Mouse (Mus musculus): Measurements from ENCODE around the gene Macrod1. TPM values are rescaled to one million over a fixed set of nuclear protein-coding genes. Genes with fewer than 3 reads are reported as not detected.
A peak's percentile ranks its signal among the peaks of the same experiment; 100 is the strongest.

Gene Macrod1
- polyA plus RNA-seq, 1 experiment from 2014 or later: 6.9 TPM

DNA sequence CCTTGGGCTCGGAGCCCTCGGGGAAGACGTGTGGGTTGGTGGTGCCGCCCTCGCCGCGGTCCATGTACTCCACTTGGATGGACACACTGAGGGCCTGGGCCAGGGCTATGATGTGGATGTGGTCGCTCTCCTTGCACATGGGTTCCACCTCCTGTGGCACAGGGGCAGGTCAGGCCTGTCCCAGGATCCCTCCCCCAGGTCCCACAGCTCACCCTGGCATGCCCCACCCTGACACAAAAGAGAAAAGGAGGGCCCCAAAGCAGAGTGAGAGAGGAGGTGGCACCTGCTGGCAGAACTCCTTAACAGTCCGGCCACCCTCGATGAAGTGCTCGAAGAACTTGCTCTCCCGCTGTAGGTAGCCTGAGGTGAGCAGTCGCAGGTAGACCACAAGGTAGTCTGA is 142.5 kb downstream of the Macrod1 start:
- 95% methylated on average over 13 of the region's 13 CpGs for WGBS
- no peak for ATAC-seq (ENCODE audit: low FRiP score)
- Histone ChIP-seq H3K27ac (no peak overlapping the region), H3K27me3 (ENCODE audit: control insufficient read depth, insufficient read depth, low read length) (no peaks in the 10 kb centered on the region), H3K4me1 (replicated peaks; ENCODE audit: control insufficient read depth, insufficient read depth, low read length) (0 out of 2 replicates have a peak, but pooled peaks cover 2% of the 10 kb centered on the region), H3K4me3 (replicated peaks; ENCODE audit: low read length) (no peak overlapping the region), H3K9me3 (ENCODE audit: control insufficient read depth, low read length) (no peaks in the 10 kb centered on the region), H3K9ac (no peak overlapping the region), H3K4me2 (replicated peaks) (no peak overlapping the region), H3K36me3 (replicated peaks; ENCODE audit: control insufficient read depth, insufficient read depth) (peaks cover 69% of the 10 kb centered on the region)
- no peak for DNase-seq (ENCODE audit: low spot score)

DNA sequence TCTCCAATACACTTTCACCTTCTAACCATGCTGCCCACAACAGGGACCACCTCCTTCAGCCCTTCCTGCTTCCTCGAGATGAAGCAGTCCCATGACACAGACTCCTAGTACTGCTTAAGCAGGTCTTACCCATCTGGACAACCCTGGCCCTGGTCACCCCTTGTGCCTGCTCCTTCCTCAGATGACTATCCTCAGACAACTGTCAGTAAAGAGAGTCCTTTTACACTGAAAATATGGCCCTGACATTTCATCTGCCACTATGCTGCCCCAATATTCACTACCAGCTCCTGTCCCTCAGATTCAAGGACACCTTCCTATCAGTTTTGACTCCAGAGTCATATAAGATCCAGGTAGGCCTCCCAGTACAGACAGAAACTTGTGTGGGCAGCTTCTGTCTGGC is 143.8 kb downstream of the Macrod1 start:
- H3K4me3 ChIP-seq (replicated peaks; ENCODE audit: low read length): no peak overlapping the region
- no peak overlapping the region for H3K9ac ChIP-seq
- WGBS: 68% methylated on average over 1 of the region's 1 CpGs
- H3K27me3 ChIP-seq (ENCODE audit: control insufficient read depth, insufficient read depth, low read length): no peaks in the 10 kb centered on the region
- no peak overlapping the region for H3K4me2 ChIP-seq (replicated peaks)
- no peak overlapping the region for H3K27ac ChIP-seq
- ATAC-seq (ENCODE audit: low FRiP score): no peak
- no peak for DNase-seq (ENCODE audit: low spot score)
- H3K9me3 ChIP-seq (ENCODE audit: control insufficient read depth, low read length): no peaks in the 10 kb centered on the region
- H3K36me3 ChIP-seq (replicated peaks; ENCODE audit: control insufficient read depth, insufficient read depth): peaks cover 72% of the 10 kb centered on the region
- H3K4me1 ChIP-seq (replicated peaks; ENCODE audit: control insufficient read depth, insufficient read depth, low read length): peaks cover 15% of the 10 kb centered on the region

DNA sequence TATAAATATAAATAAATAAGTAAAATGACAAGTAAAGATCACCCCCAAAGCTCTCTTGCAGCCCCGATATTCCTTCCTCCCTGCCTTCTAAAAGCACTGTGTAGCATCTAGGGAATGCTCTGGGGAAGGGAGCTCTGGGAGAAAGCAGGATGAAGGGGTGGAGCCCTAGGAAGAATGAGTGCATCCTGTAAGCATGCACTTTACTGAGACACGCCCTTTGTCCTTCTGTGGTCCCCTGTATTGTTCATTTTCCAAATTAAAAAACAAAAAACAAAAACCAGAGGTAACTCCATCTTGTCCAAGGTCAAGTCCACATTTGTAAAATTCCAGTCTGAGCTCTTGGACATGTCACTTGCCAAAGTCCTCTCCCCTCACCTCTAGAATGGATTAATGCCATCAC is 148.3 kb downstream of the Macrod1 start:
- H3K4me1 ChIP-seq (replicated peaks; ENCODE audit: control insufficient read depth, insufficient read depth, low read length): peaks cover 16% of the 10 kb centered on the region
- H3K4me2 ChIP-seq (replicated peaks): peak overlapping the region; percentile 92
- H3K27ac ChIP-seq: 0 out of 2 replicates have a peak overlapping the region, but pooled peaks have one; percentile 98
- H3K9ac ChIP-seq: peak overlapping the region; percentile 88
- H3K9me3 ChIP-seq (ENCODE audit: control insufficient read depth, low read length): no peaks in the 10 kb centered on the region
- DNase-seq (ENCODE audit: low spot score) (no peak), ATAC-seq (ENCODE audit: low FRiP score) (no peak)
- WGBS: 81% methylated on average over 2 of the region's 2 CpGs
- H3K4me3 ChIP-seq (replicated peaks; ENCODE audit: low read length): peak overlapping the region; percentile 84
- no peaks in the 10 kb centered on the region for H3K27me3 ChIP-seq (ENCODE audit: control insufficient read depth, insufficient read depth, low read length)
- peaks cover 42% of the 10 kb centered on the region for H3K36me3 ChIP-seq (replicated peaks; ENCODE audit: control insufficient read depth, insufficient read depth)

DNA sequence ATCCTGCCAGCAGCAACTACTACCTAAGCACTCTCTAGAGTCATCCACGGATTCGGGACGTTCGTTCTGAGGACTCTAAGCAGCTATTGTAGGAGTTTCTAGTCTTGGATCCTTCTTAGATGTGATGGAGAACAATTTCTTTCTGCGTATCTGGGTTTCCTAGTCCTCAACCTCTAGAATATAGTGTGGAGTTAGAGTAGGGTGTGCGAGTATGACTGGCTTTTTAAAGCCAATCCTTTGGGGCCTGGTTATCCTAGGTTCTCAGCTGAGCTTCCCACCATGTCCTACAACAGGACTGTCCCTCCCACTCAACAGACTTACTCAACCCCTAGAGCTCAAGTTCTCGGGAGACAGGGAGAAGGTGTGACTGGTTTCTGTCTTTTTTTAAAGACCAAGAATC is 148.7 kb downstream of the Macrod1 start:
- DNase-seq (ENCODE audit: low spot score) (no peak), ATAC-seq (ENCODE audit: low FRiP score) (no peak)
- H3K4me1 ChIP-seq (replicated peaks; ENCODE audit: control insufficient read depth, insufficient read depth, low read length): peaks cover 16% of the 10 kb centered on the region
- H3K4me3 ChIP-seq (replicated peaks; ENCODE audit: low read length): peak overlapping the region; percentile 84
- H3K9ac ChIP-seq: peak overlapping the region; percentile 88
- H3K36me3 ChIP-seq (replicated peaks; ENCODE audit: control insufficient read depth, insufficient read depth): peaks cover 38% of the 10 kb centered on the region
- H3K9me3 ChIP-seq (ENCODE audit: control insufficient read depth, low read length): no peaks in the 10 kb centered on the region
- peak overlapping the region; percentile 98 for H3K27ac ChIP-seq
- peak overlapping the region; percentile 92 for H3K4me2 ChIP-seq (replicated peaks)
- WGBS: 39% methylated on average over 7 of the region's 7 CpGs
- no peaks in the 10 kb centered on the region for H3K27me3 ChIP-seq (ENCODE audit: control insufficient read depth, insufficient read depth, low read length)

DNA sequence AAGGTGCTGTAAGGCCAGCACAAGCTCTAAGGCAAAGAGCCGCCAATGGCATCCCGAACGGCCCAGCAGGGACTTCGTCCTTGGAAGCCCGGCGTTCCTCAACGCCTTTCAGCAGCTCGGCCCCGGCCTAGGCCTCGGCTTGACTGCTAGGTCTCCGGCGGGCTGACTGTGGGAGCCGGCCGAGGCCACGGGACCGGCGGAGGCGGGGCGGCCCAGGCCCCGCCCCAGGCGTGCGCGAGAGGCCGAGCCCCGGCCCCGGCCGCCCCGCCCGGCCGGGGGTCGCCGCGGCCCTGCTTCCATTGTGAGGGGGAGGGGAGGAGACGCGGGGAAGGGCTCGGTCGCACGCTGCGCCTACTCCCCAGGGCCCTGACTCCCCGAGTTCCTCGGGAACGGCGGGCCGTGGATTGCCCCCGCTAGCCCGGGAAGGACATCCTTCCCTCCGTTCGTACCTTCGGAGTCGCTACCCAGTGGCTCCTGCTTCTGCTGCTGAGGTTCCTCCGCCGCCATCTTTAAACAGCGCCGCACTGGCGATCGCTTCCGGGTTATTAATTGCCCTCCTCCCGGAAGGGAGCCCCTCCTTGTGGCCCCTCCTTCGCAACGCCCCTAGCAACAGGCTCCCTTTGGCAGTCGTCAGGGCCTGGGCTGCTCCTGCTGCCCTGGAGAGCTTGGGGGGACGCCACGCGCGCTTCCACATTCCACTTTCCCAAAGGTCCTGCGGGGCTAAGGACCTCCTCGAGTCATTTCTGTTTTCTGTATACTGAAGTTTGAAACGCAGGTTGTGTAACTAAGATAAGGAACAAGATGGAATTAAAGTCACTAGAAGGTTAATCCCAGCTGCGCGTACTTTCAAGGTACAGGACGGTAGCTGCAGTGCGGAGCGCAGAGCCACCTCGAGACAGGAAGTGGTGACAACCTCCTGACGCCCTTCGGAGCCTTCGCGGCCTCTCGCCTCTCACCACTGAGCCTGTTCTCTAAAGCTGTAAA is 149.4 kb downstream of the Macrod1 start, which contains the start of gene Otub1:
Otub1 (minus strand) TSS at position 564 of the 984 bp plus-strand sequence.
- H3K9ac ChIP-seq: peak within 1 kb of the TSS; percentile 88
- peak within 1 kb of the TSS; percentile 92 for H3K4me2 ChIP-seq (replicated peaks)
- H3K4me3 ChIP-seq (replicated peaks; ENCODE audit: low read length): peak within 1 kb of the TSS; percentile 84
- peaks cover 16% of the 10 kb centered on the region for H3K4me1 ChIP-seq (replicated peaks; ENCODE audit: control insufficient read depth, insufficient read depth, low read length)
- no peaks in the 10 kb centered on the region for H3K27me3 ChIP-seq (ENCODE audit: control insufficient read depth, insufficient read depth, low read length)
- no peaks in the 10 kb centered on the region for H3K9me3 ChIP-seq (ENCODE audit: control insufficient read depth, low read length)
- H3K36me3 ChIP-seq (replicated peaks; ENCODE audit: control insufficient read depth, insufficient read depth): peaks cover 30% of the 10 kb centered on the region
- DNase-seq (ENCODE audit: low spot score): peak; percentile 92
- ATAC-seq (ENCODE audit: low FRiP score): peak; percentile 97
- under 1% methylated on average over 79 of the region's 79 CpGs for WGBS
- H3K27ac ChIP-seq: peak within 1 kb of the TSS; percentile 98

DNA sequence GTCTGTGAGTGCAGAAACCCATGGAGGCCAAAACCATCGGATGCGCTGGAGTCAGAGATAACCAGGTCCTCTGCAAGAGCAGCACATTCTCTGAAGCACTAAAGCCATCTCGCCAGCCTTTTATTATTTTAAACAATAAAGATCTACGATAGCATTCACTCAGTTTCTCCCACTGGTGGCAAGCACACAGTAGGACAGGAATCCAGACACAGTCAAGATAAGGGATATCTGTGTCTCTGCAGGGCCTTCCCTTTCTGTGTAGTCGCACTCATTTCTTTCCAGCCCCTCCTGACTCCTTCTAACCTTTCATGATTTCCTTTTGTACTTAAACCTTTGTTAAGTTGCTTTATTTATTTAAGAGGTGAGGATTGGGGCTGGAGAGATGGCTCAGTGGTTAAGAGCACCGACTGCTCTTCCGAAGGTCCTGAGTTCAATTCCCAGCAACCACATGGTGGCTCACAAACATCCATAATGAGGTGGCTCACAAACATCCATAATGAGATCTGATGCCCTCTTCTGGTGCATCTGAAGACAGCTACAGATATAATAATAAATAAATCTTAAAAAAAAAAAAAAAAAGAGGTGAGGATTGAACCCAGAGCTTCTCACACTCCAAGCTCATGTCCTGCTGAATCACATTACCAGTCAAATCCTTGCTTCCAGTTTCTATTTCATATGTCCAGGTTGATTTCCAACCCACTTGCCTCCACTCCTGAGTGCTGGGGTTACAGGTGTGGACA is 153.5 kb downstream of the Macrod1 start:
- no peak overlapping the region for H3K4me2 ChIP-seq (replicated peaks)
- no peaks in the 10 kb centered on the region for H3K27me3 ChIP-seq (ENCODE audit: control insufficient read depth, insufficient read depth, low read length)
- H3K4me3 ChIP-seq (replicated peaks; ENCODE audit: low read length): no peak overlapping the region
- ATAC-seq (ENCODE audit: low FRiP score): no peak
- no peak overlapping the region for H3K9ac ChIP-seq
- H3K36me3 ChIP-seq (replicated peaks; ENCODE audit: control insufficient read depth, insufficient read depth): peaks cover 22% of the 10 kb centered on the region
- DNase-seq (ENCODE audit: low spot score): no peak
- H3K4me1 ChIP-seq (replicated peaks; ENCODE audit: control insufficient read depth, insufficient read depth, low read length): peaks cover 5% of the 10 kb centered on the region
- H3K27ac ChIP-seq: no peak overlapping the region
- 87% methylated on average over 7 of the region's 7 CpGs for WGBS
- no peaks in the 10 kb centered on the region for H3K9me3 ChIP-seq (ENCODE audit: control insufficient read depth, low read length)

DNA sequence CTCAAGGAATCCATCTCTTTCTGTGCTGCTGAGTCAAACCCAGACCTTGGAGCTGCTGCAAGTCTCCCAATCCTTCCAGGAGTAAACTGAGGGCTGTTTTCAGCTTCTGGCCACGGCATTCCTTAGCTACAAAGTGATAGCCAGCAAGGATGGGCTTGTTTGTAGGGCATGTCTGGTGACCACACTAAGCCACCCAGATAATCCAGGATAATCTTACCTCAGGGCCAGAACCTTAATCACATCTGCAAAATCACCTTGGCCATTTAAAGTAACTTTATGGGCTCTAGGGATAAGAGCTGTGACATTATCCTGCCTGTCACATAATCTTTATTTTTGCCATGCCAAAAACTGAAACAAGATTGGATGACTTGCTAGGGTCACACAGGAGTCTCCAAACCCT is 155.6 kb downstream of the Macrod1 start:
- H3K4me1 ChIP-seq (replicated peaks; ENCODE audit: control insufficient read depth, insufficient read depth, low read length): peaks cover 17% of the 10 kb centered on the region
- no peak for ATAC-seq (ENCODE audit: low FRiP score)
- 76% methylated on average over 1 of the region's 1 CpGs for WGBS
- H3K36me3 ChIP-seq (replicated peaks; ENCODE audit: control insufficient read depth, insufficient read depth): peaks cover 30% of the 10 kb centered on the region
- H3K4me3 ChIP-seq (replicated peaks; ENCODE audit: low read length): no peak overlapping the region
- no peaks in the 10 kb centered on the region for H3K27me3 ChIP-seq (ENCODE audit: control insufficient read depth, insufficient read depth, low read length)
- no peak overlapping the region for H3K27ac ChIP-seq
- no peaks in the 10 kb centered on the region for H3K9me3 ChIP-seq (ENCODE audit: control insufficient read depth, low read length)
- DNase-seq (ENCODE audit: low spot score): no peak
- no peak overlapping the region for H3K4me2 ChIP-seq (replicated peaks)
- H3K9ac ChIP-seq: no peak overlapping the region

DNA sequence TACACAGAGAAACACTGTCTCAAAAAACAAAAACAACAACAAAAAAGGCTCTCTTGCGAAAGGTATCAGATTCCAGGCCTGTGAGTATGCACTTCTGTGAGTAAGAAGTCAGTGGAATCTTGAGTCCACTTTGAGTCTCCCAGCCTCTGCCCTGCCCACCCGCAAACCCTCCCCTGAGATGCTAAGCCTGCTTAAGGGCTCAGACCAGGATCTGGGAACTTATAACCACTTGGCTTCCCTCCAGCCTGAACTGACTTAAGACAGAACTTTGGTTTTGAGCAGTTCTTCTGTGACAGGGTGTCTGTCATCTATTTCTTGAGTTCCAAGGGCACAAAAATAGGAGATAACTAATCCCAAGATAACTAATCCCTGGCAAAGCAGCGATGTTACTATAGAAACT is 156.4 kb downstream of the Macrod1 start:
- H3K4me2 ChIP-seq (replicated peaks): no peak overlapping the region
- no peak overlapping the region for H3K4me3 ChIP-seq (replicated peaks; ENCODE audit: low read length)
- DNase-seq (ENCODE audit: low spot score): no peak
- peaks cover 30% of the 10 kb centered on the region for H3K36me3 ChIP-seq (replicated peaks; ENCODE audit: control insufficient read depth, insufficient read depth)
- 91% methylated on average over 3 of the region's 3 CpGs for WGBS
- no peaks in the 10 kb centered on the region for H3K9me3 ChIP-seq (ENCODE audit: control insufficient read depth, low read length)
- no peak overlapping the region for H3K9ac ChIP-seq
- no peak overlapping the region for H3K27ac ChIP-seq
- no peaks in the 10 kb centered on the region for H3K27me3 ChIP-seq (ENCODE audit: control insufficient read depth, insufficient read depth, low read length)
- ATAC-seq (ENCODE audit: low FRiP score): no peak
- H3K4me1 ChIP-seq (replicated peaks; ENCODE audit: control insufficient read depth, insufficient read depth, low read length): peaks cover 19% of the 10 kb centered on the region

DNA sequence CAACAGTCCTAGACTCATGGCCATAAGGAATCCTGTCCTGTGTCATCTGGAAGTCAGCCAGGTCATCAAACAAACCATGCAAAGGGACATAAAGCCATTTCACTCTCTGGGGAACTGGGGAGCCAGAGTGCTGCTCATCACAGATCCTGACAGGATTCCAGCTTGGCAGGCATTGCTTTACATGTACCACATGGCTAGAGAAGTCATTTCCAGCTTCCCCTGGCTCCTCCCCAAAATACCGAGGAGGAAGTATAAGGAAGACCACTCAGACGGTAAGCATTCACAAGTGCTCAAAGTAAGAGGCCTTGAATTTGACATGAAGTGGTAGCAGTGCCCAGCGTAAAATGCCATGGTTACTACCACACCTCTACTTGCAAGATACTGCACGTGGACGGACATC is 157.9 kb downstream of the Macrod1 start:
- no peak for DNase-seq (ENCODE audit: low spot score)
- no peak overlapping the region for H3K27ac ChIP-seq
- 95% methylated on average over 5 of the region's 5 CpGs for WGBS
- H3K27me3 ChIP-seq (ENCODE audit: control insufficient read depth, insufficient read depth, low read length): no peaks in the 10 kb centered on the region
- peaks cover 30% of the 10 kb centered on the region for H3K36me3 ChIP-seq (replicated peaks; ENCODE audit: control insufficient read depth, insufficient read depth)
- H3K9ac ChIP-seq: no peak overlapping the region
- H3K4me3 ChIP-seq (replicated peaks; ENCODE audit: low read length): no peak overlapping the region
- H3K9me3 ChIP-seq (ENCODE audit: control insufficient read depth, low read length): no peaks in the 10 kb centered on the region
- ATAC-seq (ENCODE audit: low FRiP score): no peak
- no peak overlapping the region for H3K4me2 ChIP-seq (replicated peaks)
- H3K4me1 ChIP-seq (replicated peaks; ENCODE audit: control insufficient read depth, insufficient read depth, low read length): peaks cover 20% of the 10 kb centered on the region
